Mouse (Mus musculus): ENCODE measurements at regions not wholly inside any gene's neighbourhood (a gene's known extent, or its start where the extent isn't known, plus 50 kb on each side); places are given as distances from the start of the nearest gene placed in this dataset.

- H3K27ac ChIP-seq = no peak overlapping the region
- no peak overlapping the region for H3K9ac ChIP-seq
- H3K4me1 ChIP-seq = no peaks in the 10 kb centered on the region
- H3K27me3 ChIP-seq = 0 out of 2 replicates have a peak, but pooled peaks cover 6% of the 10 kb centered on the region
- no peak overlapping the region for H3K4me2 ChIP-seq (replicated peaks)
- WGBS = 71% methylated on average over 7 of the region's 7 CpGs
- no peaks in the 10 kb centered on the region for H3K36me3 ChIP-seq
- no peak overlapping the region for H3K4me3 ChIP-seq
- ATAC-seq (ENCODE audit: low FRiP score) = no peak
- H3K9me3 ChIP-seq (replicated peaks) = no peaks in the 10 kb centered on the region
Measured at GRCm38 (mm10) chr16:92952336-92953097, 126.6 kb upstream of the Runx1 start.

GRCm38 (mm10) chr16:92951516-92951915 is 125.6 kb upstream of the Runx1 start:
- Histone ChIP-seq H3K27me3 (0 out of 2 replicates have a peak, but pooled peaks cover 6% of the 10 kb centered on the region), H3K4me2 (replicated peaks) (no peak overlapping the region), H3K9ac (no peak overlapping the region), H3K4me3 (no peak overlapping the region), H3K36me3 (no peaks in the 10 kb centered on the region), H3K9me3 (replicated peaks) (no peaks in the 10 kb centered on the region), H3K27ac (no peak overlapping the region), H3K4me1 (no peaks in the 10 kb centered on the region)
- WGBS = 86% methylated on average over 6 of the region's 6 CpGs
- no peak for ATAC-seq (ENCODE audit: low FRiP score)

- WGBS = 94% methylated on average over 13 of the region's 13 CpGs
Measured at GRCm38 (mm10) chr16:92948494-92948893, 122.5 kb upstream of the Runx1 start.

GRCm38 (mm10) chr16:92946554-92946953 is 120.6 kb upstream of the Runx1 start:
- no peak for ATAC-seq (ENCODE audit: low FRiP score)
- no peak overlapping the region for H3K4me3 ChIP-seq
- 80% methylated on average over 4 of the region's 4 CpGs for WGBS
- H3K4me1 ChIP-seq = no peaks in the 10 kb centered on the region
- no peaks in the 10 kb centered on the region for H3K36me3 ChIP-seq
- no peaks in the 10 kb centered on the region for H3K27me3 ChIP-seq
- H3K9me3 ChIP-seq (replicated peaks) = no peaks in the 10 kb centered on the region
- no peak overlapping the region for H3K27ac ChIP-seq
- H3K4me2 ChIP-seq (replicated peaks) = no peak overlapping the region
- H3K9ac ChIP-seq = no peak overlapping the region

More at GRCm38 (mm10) chr16:92948494-92948893, 122.5 kb upstream of the Runx1 start:
- no peak overlapping the region for H3K9ac ChIP-seq
- no peak overlapping the region for H3K27ac ChIP-seq
- no peaks in the 10 kb centered on the region for H3K36me3 ChIP-seq
- H3K4me3 ChIP-seq = no peak overlapping the region
- ATAC-seq (ENCODE audit: low FRiP score) = no peak
- no peaks in the 10 kb centered on the region for H3K27me3 ChIP-seq
- H3K9me3 ChIP-seq (replicated peaks) = no peaks in the 10 kb centered on the region
- H3K4me2 ChIP-seq (replicated peaks) = no peak overlapping the region
- no peaks in the 10 kb centered on the region for H3K4me1 ChIP-seq

- no peaks in the 10 kb centered on the region for H3K9me3 ChIP-seq (replicated peaks)
- H3K27me3 ChIP-seq = no peaks in the 10 kb centered on the region
- 54% methylated on average over 2 of the region's 2 CpGs for WGBS
- H3K27ac ChIP-seq = no peak overlapping the region
- no peaks in the 10 kb centered on the region for H3K4me1 ChIP-seq
- H3K9ac ChIP-seq = no peak overlapping the region
- no peaks in the 10 kb centered on the region for H3K36me3 ChIP-seq
- ATAC-seq (ENCODE audit: low FRiP score) = no peak
- H3K4me2 ChIP-seq (replicated peaks) = no peak overlapping the region
- no peak overlapping the region for H3K4me3 ChIP-seq
Measured at GRCm38 (mm10) chr16:92943901-92944300, 118.0 kb upstream of the Runx1 start.

GRCm38 (mm10) chr16:92939618-92940017 is 113.7 kb upstream of the Runx1 start:
- Histone ChIP-seq H3K9me3 (replicated peaks) (no peaks in the 10 kb centered on the region), H3K9ac (no peak overlapping the region), H3K27me3 (no peaks in the 10 kb centered on the region), H3K4me1 (no peaks in the 10 kb centered on the region), H3K27ac (no peak overlapping the region), H3K4me3 (no peak overlapping the region), H3K36me3 (no peaks in the 10 kb centered on the region), H3K4me2 (replicated peaks) (no peak overlapping the region)
- WGBS = 59% methylated on average over 8 of the region's 8 CpGs
- ATAC-seq (ENCODE audit: low FRiP score) = no peak

- 89% methylated on average over 2 of the region's 2 CpGs for WGBS
- Histone ChIP-seq H3K27ac (no peak overlapping the region), H3K36me3 (no peaks in the 10 kb centered on the region), H3K4me2 (replicated peaks) (no peak overlapping the region), H3K4me1 (no peaks in the 10 kb centered on the region), H3K27me3 (no peaks in the 10 kb centered on the region), H3K4me3 (no peak overlapping the region), H3K9ac (no peak overlapping the region), H3K9me3 (replicated peaks) (no peaks in the 10 kb centered on the region)
- no peak for ATAC-seq (ENCODE audit: low FRiP score)
Measured at GRCm38 (mm10) chr16:92935848-92936535, 110.0 kb upstream of the Runx1 start.

- 0 out of 2 replicates have a peak, but pooled peaks cover 2% of the 10 kb centered on the region for H3K27me3 ChIP-seq
- H3K9ac ChIP-seq = no peak overlapping the region
- H3K9me3 ChIP-seq (replicated peaks) = no peaks in the 10 kb centered on the region
- 83% methylated on average over 4 of the region's 4 CpGs for WGBS
- no peaks in the 10 kb centered on the region for H3K36me3 ChIP-seq
- no peak overlapping the region for H3K4me2 ChIP-seq (replicated peaks)
- no peak overlapping the region for H3K27ac ChIP-seq
- no peak overlapping the region for H3K4me3 ChIP-seq
- no peaks in the 10 kb centered on the region for H3K4me1 ChIP-seq
- no peak for ATAC-seq (ENCODE audit: low FRiP score)
Measured at GRCm38 (mm10) chr16:92930103-92930502, 104.2 kb upstream of the Runx1 start.

- H3K4me2 ChIP-seq (replicated peaks) = no peak overlapping the region
- 0 out of 2 replicates have a peak, but pooled peaks cover 2% of the 10 kb centered on the region for H3K27me3 ChIP-seq
- H3K4me1 ChIP-seq = no peaks in the 10 kb centered on the region
- no peaks in the 10 kb centered on the region for H3K36me3 ChIP-seq
- H3K4me3 ChIP-seq = no peak overlapping the region
- 57% methylated on average over 7 of the region's 7 CpGs for WGBS
- H3K27ac ChIP-seq = no peak overlapping the region
- no peaks in the 10 kb centered on the region for H3K9me3 ChIP-seq (replicated peaks)
- H3K9ac ChIP-seq = no peak overlapping the region
- no peak for ATAC-seq (ENCODE audit: low FRiP score)
Measured at GRCm38 (mm10) chr16:92928201-92928600, 102.3 kb upstream of the Runx1 start.

- Histone ChIP-seq H3K4me1 (no peaks in the 10 kb centered on the region), H3K36me3 (no peaks in the 10 kb centered on the region), H3K27me3 (0 out of 2 replicates have a peak, but pooled peaks cover 2% of the 10 kb centered on the region), H3K27ac (no peak overlapping the region), H3K9ac (no peak overlapping the region), H3K4me2 (replicated peaks) (no peak overlapping the region), H3K4me3 (no peak overlapping the region), H3K9me3 (replicated peaks) (no peaks in the 10 kb centered on the region)
- WGBS = 44% methylated on average over 2 of the region's 2 CpGs
- no peak for ATAC-seq (ENCODE audit: low FRiP score)
Measured at GRCm38 (mm10) chr16:92927662-92928061, 101.7 kb upstream of the Runx1 start.

GRCm38 (mm10) chr16:92926853-92927252 is 100.9 kb upstream of the Runx1 start:
- H3K4me3 ChIP-seq = no peak overlapping the region
- no peak for ATAC-seq (ENCODE audit: low FRiP score)
- H3K4me1 ChIP-seq = no peaks in the 10 kb centered on the region
- no peak overlapping the region for H3K9ac ChIP-seq
- no peaks in the 10 kb centered on the region for H3K36me3 ChIP-seq
- H3K27ac ChIP-seq = no peak overlapping the region
- 0 out of 2 replicates have a peak, but pooled peaks cover 2% of the 10 kb centered on the region for H3K27me3 ChIP-seq
- 86% methylated on average over 5 of the region's 5 CpGs for WGBS
- H3K4me2 ChIP-seq (replicated peaks) = no peak overlapping the region
- no peaks in the 10 kb centered on the region for H3K9me3 ChIP-seq (replicated peaks)

- Histone ChIP-seq H3K4me3 (no peak overlapping the region), H3K9ac (no peak overlapping the region), H3K4me1 (no peaks in the 10 kb centered on the region), H3K9me3 (replicated peaks) (no peaks in the 10 kb centered on the region), H3K27ac (no peak overlapping the region), H3K4me2 (replicated peaks) (no peak overlapping the region), H3K36me3 (no peaks in the 10 kb centered on the region), H3K27me3 (no peaks in the 10 kb centered on the region)
- 85% methylated on average over 4 of the region's 4 CpGs for WGBS
- ATAC-seq (ENCODE audit: low FRiP score) = no peak
Measured at GRCm38 (mm10) chr16:92920947-92921346, 95.0 kb upstream of the Runx1 start.

Data from hindbrain, embryonic 12.5 days (tissue).